Mouse (Mus musculus) adrenal gland, adult 8-10 months (tissue): ENCODE results near the gene C1qtnf2. TPM values are rescaled to one million over a fixed set of nuclear protein-coding genes. Genes with fewer than 3 reads are reported as not detected.

Experiments used
- DNase-seq: peaks from one replicate; pipeline ENCODE4 v3.0.0; 2022
- total RNA-seq, 4 experiments: library from RNA; stranded (reverse); gene quantifications; 2 replicates each; pipeline ENCODE4 v1.2.4; 2022

C1qtnf2 gene
- total RNA-seq, 4 experiments from 2014 or later = 9.5 to 14.6 (median 10.4) TPM

DNA sequence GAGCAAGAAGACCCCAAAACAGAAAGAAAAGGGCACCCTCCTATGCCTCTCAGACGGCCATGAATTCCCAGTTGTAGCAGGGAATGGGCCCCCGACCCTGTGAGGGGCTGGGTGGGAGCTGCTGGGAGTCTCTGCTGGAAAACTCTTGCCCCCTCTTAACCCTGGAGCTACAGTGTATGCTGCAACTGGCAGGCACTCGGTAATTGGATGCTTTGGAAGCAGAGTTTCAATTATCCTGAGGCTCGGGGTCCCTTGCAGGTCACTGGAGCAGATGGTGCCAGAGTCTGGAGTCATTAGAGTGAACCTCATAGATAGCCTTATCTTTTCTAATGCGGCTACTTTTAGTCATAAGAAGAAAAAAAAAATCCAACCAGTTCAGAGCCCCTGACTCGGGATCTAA is 65.8 kb downstream of the C1qtnf2 start:
- no peak for DNase-seq

Other genes starting within 250 kb of the C1qtnf2 start
- 10 to 100 TPM; 41.3 to 59.5 (median 53.1) TPM for gene Pttg1, start 48.0 kb upstream of the C1qtnf2 start, total RNA-seq
- gene Slu7, start 40.5 kb upstream of the C1qtnf2 start, total RNA-seq = 10 to 100 TPM; 40.4 to 53.6 (median 46.9) TPM
- 1 to 10 TPM; 1.8 to 4.8 (median 2.5) TPM for gene Ccnjl, start 54.5 kb downstream of the C1qtnf2 start, total RNA-seq
- gene 4933415A04Rik, start 112.8 kb downstream of the C1qtnf2 start, total RNA-seq = under 1 TPM; 0.35 to 0.70 (median 0.41) TPM
- gene Fabp6, start 127.3 kb downstream of the C1qtnf2 start, total RNA-seq = not detected
- gene Pwwp2a, start 207.7 kb downstream of the C1qtnf2 start, total RNA-seq = 10 to 100 TPM; 28.6 to 46.7 (median 35.5) TPM